Comparison of ENCODE assay signal across 8 mouse cellular contexts in the genomic region with DNA sequence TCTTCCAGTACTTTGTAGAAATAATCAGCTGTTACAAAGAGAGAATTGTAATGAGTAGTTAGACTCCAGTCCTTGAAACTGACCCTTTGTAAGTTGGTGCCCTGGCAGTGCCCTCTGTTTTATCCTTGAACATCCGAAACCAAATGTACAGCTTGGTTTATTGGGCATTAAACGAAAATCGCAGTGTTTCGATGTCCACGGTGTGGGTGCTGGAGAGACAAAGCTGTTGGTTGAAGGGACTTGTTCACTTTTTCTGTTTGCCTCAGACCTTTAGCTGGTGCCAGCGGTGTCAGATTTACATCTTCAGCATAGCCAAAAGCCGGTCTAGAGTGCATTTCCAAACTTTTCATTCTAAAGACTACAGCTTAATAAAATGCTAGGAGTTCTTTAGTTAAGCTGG. TPM values are rescaled to one million over a fixed set of nuclear protein-coding genes. Genes with fewer than 3 reads are reported as not detected.
DNase-seq lines count a peak whose midpoint lies in the region; ATAC-seq and TF ChIP-seq lines count a peak whose summit lies in the region.

No protein-coding gene starts in this region.

- H3K4me1 ChIP-seq in heart, embryonic 14.5 days (ENCODE audit: control insufficient read depth in 2 of 2, insufficient read depth in 2 of 2, low read length in 2 of 2), result peaks cover 0 to 32% of the 10 kb centered on the region in 2 experiments; a peak in 3 of 4 replicates
- H3K4me1 ChIP-seq in heart, embryonic 16.5 days (ENCODE audit: control insufficient read depth, insufficient read depth, low read length), result peaks cover 7% of the 10 kb centered on the region

- no peaks in the 10 kb centered on the region for H3K9me3 ChIP-seq in heart, embryonic 14.5 days (ENCODE audit: control insufficient read depth, low read length)
- H3K9me3 ChIP-seq in heart, embryonic 16.5 days (replicated peaks; ENCODE audit: control insufficient read depth, low read length), result no peaks in the 10 kb centered on the region

- peak overlapping the region; percentile 57 to 95 for H3K4me3 ChIP-seq in heart, embryonic 14.5 days (ENCODE audit: control insufficient read depth in 1 of 2, insufficient read depth in 1 of 2, low read depth in 1 of 2, low read length in 2 of 2)
- peak overlapping the region; percentile 66 for H3K4me3 ChIP-seq in heart, embryonic 16.5 days (ENCODE audit: low read length)
- H3K4me3 ChIP-seq in macrophage (ENCODE audit: inconsistent target), result peak overlapping the region; percentile 62; the same call in 1 of the 2 replicates

- no peaks in the 10 kb centered on the region for H3K27me3 ChIP-seq in heart, embryonic 14.5 days (ENCODE audit: control insufficient read depth, insufficient read depth, low read length)
- no peaks in the 10 kb centered on the region for H3K27me3 ChIP-seq in heart, embryonic 16.5 days (ENCODE audit: control insufficient read depth, insufficient read depth, low read length)

- TF ChIP-seq CTCF in brain, embryonic 14.5 days (IDR thresholded peaks at IDR 0.05; ENCODE audit: borderline replicate concordance, extremely low read depth, insufficient read depth, insufficient read length), result no peak

- H3K9ac ChIP-seq in heart, embryonic 14.5 days (ENCODE audit: low read length), result peak overlapping the region; percentile 96
- peak overlapping the region; percentile 91 for H3K9ac ChIP-seq in heart, embryonic 16.5 days (ENCODE audit: low read length)

- H3K36me3 ChIP-seq in heart, embryonic 14.5 days (ENCODE audit: control insufficient read depth, insufficient read depth, low read length), result no peaks in the 10 kb centered on the region
- H3K36me3 ChIP-seq in heart, embryonic 16.5 days (ENCODE audit: control insufficient read depth, insufficient read depth), result no peaks in the 10 kb centered on the region
- no peaks in the 10 kb centered on the region for H3K36me3 ChIP-seq in macrophage (ENCODE audit: inconsistent target)

- peaks cover 24% of the 10 kb centered on the region; the same call in 1 of the 2 replicates for H3K79me2 ChIP-seq in macrophage (ENCODE audit: inconsistent target)

- H3K4me2 ChIP-seq in heart, embryonic 14.5 days (ENCODE audit: low read length), result peak overlapping the region; percentile 60
- peak overlapping the region; percentile 57 for H3K4me2 ChIP-seq in heart, embryonic 16.5 days (ENCODE audit: low read depth, low read length)

- H3K27ac ChIP-seq in heart, embryonic 14.5 days (replicated peaks in 1 of 2; ENCODE audit: control insufficient read depth in 1 of 2, insufficient read depth in 1 of 2, low read depth in 2 of 2, low read length in 2 of 2), result peak overlapping the region; percentile 58 to 66; a peak in 3 of 4 replicates
- H3K27ac ChIP-seq in heart, embryonic 16.5 days (ENCODE audit: low read length), result peak overlapping the region; percentile 33; the same call in 1 of the 2 replicates
- H3K27ac ChIP-seq in macrophage, result no peak overlapping the region

- no peak for TF ChIP-seq POLR2A in brain, embryonic 14.5 days (IDR thresholded peaks at IDR 0.05; ENCODE audit: borderline replicate concordance, extremely low read depth, insufficient read depth, insufficient read length, poor library complexity, severe bottlenecking)

- 12% methylated on average over 7 of the region's 7 CpGs for WGBS in heart, embryonic 14.5 days
- 16% methylated on average over 7 of the region's 7 CpGs for WGBS in heart, embryonic 16.5 days
- 89% methylated on average over 7 of the region's 7 CpGs for WGBS in macrophage (ENCODE audit: missing documents)

- no peak for ATAC-seq in heart, embryonic 14.5 days (ENCODE audit: insufficient number of reproducible peaks, insufficient read depth, low FRiP score, low read depth)
- no peak for ATAC-seq in heart, embryonic 16.5 days (replicated peaks; ENCODE audit: extremely low read depth, insufficient read depth, low FRiP score)
- no peak for ATAC-seq in megakaryocyte-erythroid progenitor cell, adult 5-6 weeks (replicated peaks; ENCODE audit: low FRiP score, low TSS enrichment, poor library complexity, severe bottlenecking)

- no peak for DNase-seq in heart, postnatal 4 days
- peak; percentile 47 for DNase-seq in brain, embryonic 14.5 days (ENCODE audit: low read depth)
- no peak for DNase-seq in layer of hippocampus, adult 9-10 months (ENCODE audit: low spot score)
- no peak for DNase-seq in lung, postnatal 10 days

RNA-seq across cellular contexts. Expression of gene Homer1, which starts 6.2 kb away (rescaled TPM):
- polyA plus RNA-seq in heart, embryonic 14.5 days (2014; fragmentation: Nextera tagmentation; extraction: Ambion mirVana), result 18.8 and 20.3 TPM in 2 replicates
- 10 to 100 TPM; 60.5 to 63.7 TPM for total RNA-seq in heart, postnatal 4 days (2021)
- polyA plus RNA-seq in brain, embryonic 14.5 days (2012; rRNA removed), result 18.7 and 21.4 TPM in 2 replicates
- 11.7 and 13.9 TPM in 2 replicates for polyA plus RNA-seq in heart, embryonic 16.5 days (2015; fragmentation: Nextera tagmentation; extraction: Ambion mirVana)
- total RNA-seq in macrophage (2018; cell fraction: chromatin; rRNA removed), result 100 to 1,000 TPM in 1 of 26 experiments, 10 to 100 TPM in 25; 25.0 to 131 (median 43.3) TPM
- total RNA-seq in macrophage (2018; cell fraction: cytosol; rRNA removed), result 10 to 100 TPM; 12.1 to 34.1 (median 18.3) TPM
- total RNA-seq in macrophage (2018; cell fraction: nucleus; rRNA removed), result 100 to 1,000 TPM in 2 of 26 experiments, 10 to 100 TPM in 24; 28.3 to 136 (median 54.1) TPM
- polyA plus RNA-seq in macrophage (2018), result 11.4 to 12.6 TPM (median 11.4 TPM) in 3 replicates
- total RNA-seq in megakaryocyte-erythroid progenitor cell, adult 5-6 weeks (2014; fragmentation: Nextera tagmentation), result 11.5 and 11.6 TPM in 2 replicates
- total RNA-seq in megakaryocyte-erythroid progenitor cell, adult 5-6 weeks (2017), result 14.1 and 21.1 TPM in 2 replicates
